Mouse (Mus musculus) ES-E14 (cell line): ENCODE measurements around the gene Gsg1l. TPM values are rescaled to one million over a fixed set of nuclear protein-coding genes. Genes with fewer than 3 reads are reported as not detected.

Experiments used
- DNase-seq: peaks from one replicate; pipeline ENCODE4 v3.0.0-alpha.2; 2013; ENCODE audit warnings: low read depth, low spot score
- H3K27ac ChIP-seq: 2 replicates; pipeline ENCODE4 v1.5.1; 2012; ENCODE audit warnings: low read depth, mild to moderate bottlenecking, low read length, moderate library complexity, mixed read lengths; ENCODE audit not compliant: poor library complexity, insufficient read depth, severe bottlenecking
- H3K36me3 ChIP-seq: 2 replicates; pipeline ENCODE4 v1.6.1; 2012; ENCODE audit warnings: mild to moderate bottlenecking, low read length, moderate library complexity, mixed read lengths; ENCODE audit not compliant: control insufficient read depth, poor library complexity, insufficient read depth, severe bottlenecking
- H3K4me1 ChIP-seq, 2 experiments: fragments of 150-350 bp in 1 of 2; sonication (generic) in 1 of 2; 2 replicates each; pipeline ENCODE4 v1.6.1; 2012; ENCODE audit warnings: low read length in 2 of 2, mild to moderate bottlenecking in 1 of 2, mixed read lengths in 1 of 2; ENCODE audit not compliant: control insufficient read depth in 2 of 2, insufficient read depth in 2 of 2, poor library complexity in 1 of 2
- H3K4me3 ChIP-seq, 2 experiments: fragments of 150-350 bp in 1 of 2; sonication (generic) in 1 of 2; 2 replicates each; pipeline ENCODE4 v1.5.1; 2012; ENCODE audit warnings: low read length in 2 of 2, low read depth in 1 of 2, mild to moderate bottlenecking in 1 of 2, mixed read lengths in 1 of 2; ENCODE audit not compliant: insufficient read depth in 1 of 2, poor library complexity in 1 of 2, severe bottlenecking in 1 of 2
- H3K9ac ChIP-seq: 2 replicates; pipeline ENCODE4 v1.6.1; 2012; ENCODE audit warnings: low read depth, mild to moderate bottlenecking, low read length, mixed read lengths; ENCODE audit not compliant: poor library complexity, insufficient read depth, severe bottlenecking
- H3K9me3 ChIP-seq: fragments of 150-350 bp; sonication (generic); 2 replicates; pipeline ENCODE4 v1.6.1; 2012; ENCODE audit warnings: low read depth, mild to moderate bottlenecking, low read length; ENCODE audit not compliant: control insufficient read depth, insufficient read depth
- CHD2 ChIP-seq: IDR thresholded peaks from 2 replicates; pipeline ENCODE4 v1.6.1; 2014; ENCODE audit warnings: mild to moderate bottlenecking, low read depth, low read length, inconsistent platforms
- HCFC1 ChIP-seq: IDR thresholded peaks from 2 replicates; pipeline ENCODE4 v1.6.1; 2012; ENCODE audit warnings: low read length, inconsistent platforms, borderline replicate concordance; ENCODE audit not compliant: insufficient read depth
- MAFK ChIP-seq: IDR thresholded peaks from 2 replicates; pipeline ENCODE4 v1.6.1; 2014; ENCODE audit warnings: mild to moderate bottlenecking, low read depth, low read length, inconsistent platforms; ENCODE audit not compliant: insufficient read depth
- ZC3H11A ChIP-seq: IDR thresholded peaks from 2 replicates; pipeline ENCODE4 v1.6.1; 2012; ENCODE audit warnings: low read depth, mild to moderate bottlenecking, inconsistent platforms, low read length, borderline replicate concordance
- ZNF384 ChIP-seq: IDR thresholded peaks from 2 replicates; pipeline ENCODE4 v1.6.1; 2012; ENCODE audit warnings: low read depth, low read length, inconsistent platforms
- in situ Hi-C, 2 experiments: fragments of 600-800 bp; cut with MboI; formaldehyde crosslinking; loops; one replicate each; pipeline ENCODE4 v1.15.1; 2025; ENCODE audit warnings: low sequenced_read_pairs in 2 of 2, inconsistent platforms in 1 of 2; ENCODE audit not compliant: unreplicated experiment in 2 of 2
- total RNA-seq: library from RNA; depleted of rRNA; stranded (reverse); fragments of 300-350 nt; gene quantifications from 2 replicates; pipeline ENCODE4 v1.2.3, GENCODE M21; 2012

The Gsg1l gene
- total RNA-seq, 1 experiment, result not detected

DNA sequence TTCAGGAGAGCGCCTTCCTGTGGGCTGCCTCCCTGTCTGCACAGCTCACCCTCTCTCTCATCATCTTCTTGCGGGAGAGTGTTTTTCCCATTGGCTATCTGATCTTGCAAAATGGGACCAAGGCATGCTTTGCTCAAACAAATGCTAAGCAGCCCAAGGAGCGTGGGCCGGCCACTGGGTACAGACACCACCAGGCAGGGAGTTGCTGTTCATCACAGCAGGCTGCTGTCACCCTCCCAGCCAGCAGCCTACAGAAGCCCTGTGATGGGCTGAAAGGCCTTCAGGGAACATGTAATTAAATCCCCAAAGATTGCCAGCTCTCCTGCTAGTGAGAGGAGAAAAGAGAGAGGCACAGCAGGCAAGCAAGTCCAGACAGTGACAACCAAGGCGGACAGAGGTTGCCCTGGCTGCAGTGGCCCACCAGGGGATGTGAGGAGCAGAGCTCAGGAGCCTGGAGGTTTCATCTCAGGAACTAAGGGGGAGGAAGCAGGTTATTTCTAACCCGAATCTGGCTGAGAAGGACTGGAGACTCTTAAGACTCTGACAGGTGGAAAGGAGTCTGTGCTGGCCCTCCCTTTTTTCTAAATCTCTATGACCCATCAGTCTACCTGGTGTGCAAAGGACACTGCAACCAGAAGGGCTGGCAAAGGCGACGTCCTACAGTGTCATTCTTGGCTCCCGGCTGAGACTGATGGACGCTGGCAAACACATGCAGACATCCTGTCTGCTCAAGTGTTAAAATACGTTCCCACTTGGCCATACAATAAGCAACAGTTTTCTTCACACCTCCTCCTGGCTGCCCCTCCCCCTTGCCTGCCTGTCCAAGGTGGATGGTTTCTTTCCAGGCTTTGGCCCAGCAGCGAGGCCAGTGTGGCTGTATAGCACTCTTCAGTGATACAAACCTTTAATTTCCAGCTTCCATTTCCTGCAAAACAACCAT, 98.0 kb downstream of the Gsg1l start:
- H3K27ac ChIP-seq, result no peak overlapping the region
- H3K36me3 ChIP-seq, result no peaks in the 10 kb centered on the region
- TF ChIP-seq ZC3H11A, result no peak
- TF ChIP-seq CHD2, result no peak
- TF ChIP-seq HCFC1, result no peak
- no peak for TF ChIP-seq MAFK
- TF ChIP-seq ZNF384, result no peak
- DNase-seq, result no peak
- H3K9ac ChIP-seq, result no peak overlapping the region
- H3K4me1 ChIP-seq, result no peaks in the 10 kb centered on the region
- no peaks in the 10 kb centered on the region for H3K9me3 ChIP-seq
- in situ Hi-C loops, result no loop called here
- no peak overlapping the region for H3K4me3 ChIP-seq

DNA sequence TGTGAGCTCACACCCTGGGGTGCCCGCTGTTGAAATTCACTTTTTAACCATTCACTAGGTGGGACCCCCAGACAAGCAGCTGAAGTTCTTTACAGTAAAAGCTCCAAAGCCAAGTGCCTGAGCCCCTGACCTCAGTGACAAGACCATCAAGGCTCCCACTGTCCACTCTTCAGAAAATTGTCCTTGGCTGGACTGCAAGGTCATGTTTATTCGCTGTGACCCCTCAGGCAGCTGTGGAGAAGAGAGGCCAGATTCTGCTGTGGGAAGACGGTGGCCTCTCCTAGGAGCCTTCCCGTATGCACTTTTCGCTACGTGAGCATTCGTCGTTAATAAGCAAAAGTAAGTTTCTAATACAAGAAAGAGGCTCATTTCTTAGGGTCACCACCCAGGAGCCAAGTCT, 102.6 kb downstream of the Gsg1l start:
- no peaks in the 10 kb centered on the region for H3K4me1 ChIP-seq
- no peak overlapping the region for H3K9ac ChIP-seq
- H3K4me3 ChIP-seq, result no peak overlapping the region
- TF ChIP-seq HCFC1, result no peak
- TF ChIP-seq ZC3H11A, result no peak
- no peak for TF ChIP-seq ZNF384
- TF ChIP-seq MAFK, result no peak
- TF ChIP-seq CHD2, result no peak
- no peak overlapping the region for H3K27ac ChIP-seq
- no peak for DNase-seq
- in situ Hi-C loops, result no loop called here
- no peaks in the 10 kb centered on the region for H3K9me3 ChIP-seq
- H3K36me3 ChIP-seq, result no peaks in the 10 kb centered on the region

DNA sequence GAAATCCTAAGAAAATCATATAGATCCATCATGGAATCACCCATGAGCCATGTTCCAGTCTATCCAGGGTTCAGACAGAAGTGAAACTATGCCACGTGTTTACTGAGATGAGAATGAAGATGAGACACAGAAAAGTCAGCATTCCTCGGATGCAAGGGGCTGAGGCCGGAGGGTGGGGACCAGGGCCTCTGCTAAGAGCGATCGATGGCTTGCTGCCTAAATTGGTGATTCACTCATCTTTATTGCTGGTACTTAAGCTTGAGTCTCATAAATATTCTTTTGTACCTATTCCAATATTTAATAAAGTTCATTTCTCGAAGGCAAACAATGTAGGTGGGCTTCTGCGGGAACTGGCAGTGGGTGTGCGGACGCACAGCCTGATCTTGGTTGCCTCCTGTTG, 105.5 kb downstream of the Gsg1l start:
- no peak for DNase-seq
- Histone ChIP-seq H3K27ac (no peak overlapping the region), H3K4me1 (no peaks in the 10 kb centered on the region), H3K36me3 (no peaks in the 10 kb centered on the region), H3K9me3 (no peaks in the 10 kb centered on the region), H3K4me3 (no peak overlapping the region), H3K9ac (no peak overlapping the region)
- in situ Hi-C loops, result no loop called here
- TF ChIP-seq CHD2 (no peak), HCFC1 (no peak)

DNA sequence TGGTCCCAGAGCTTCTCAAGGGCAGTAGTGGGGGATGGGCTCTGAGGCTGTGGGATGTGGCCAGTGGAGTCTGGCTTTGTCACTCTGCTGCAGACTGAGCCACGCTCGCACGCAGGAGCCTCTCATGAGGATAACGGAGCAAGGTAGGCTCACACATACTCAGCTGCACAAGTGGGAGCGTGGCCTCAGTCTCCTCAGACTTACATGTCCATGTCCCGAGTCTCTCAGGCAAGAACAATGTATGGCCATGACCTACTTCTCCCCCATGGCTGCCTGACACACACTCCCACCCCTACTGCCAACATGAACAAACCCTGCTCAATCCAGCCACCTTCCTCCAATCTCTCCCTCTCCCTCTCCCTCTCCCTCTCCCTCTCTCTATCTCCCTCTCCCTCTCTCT, 106.8 kb downstream of the Gsg1l start:
- H3K9me3 ChIP-seq, result no peaks in the 10 kb centered on the region
- H3K36me3 ChIP-seq, result no peaks in the 10 kb centered on the region
- H3K4me1 ChIP-seq, result no peaks in the 10 kb centered on the region
- no peak overlapping the region for H3K9ac ChIP-seq
- in situ Hi-C loops, result no loop called here
- H3K4me3 ChIP-seq, result no peak overlapping the region
- TF ChIP-seq ZC3H11A, result no peak
- no peak for TF ChIP-seq ZNF384
- TF ChIP-seq CHD2, result no peak
- TF ChIP-seq HCFC1, result no peak
- no peak for TF ChIP-seq MAFK
- no peak overlapping the region for H3K27ac ChIP-seq
- no peak for DNase-seq

GRCm38 (mm10) chr7:125973874-125974273, 108.3 kb downstream of the Gsg1l start:
- in situ Hi-C loops, result no loop called here
- no peak overlapping the region for H3K27ac ChIP-seq
- no peak overlapping the region for H3K4me3 ChIP-seq
- no peaks in the 10 kb centered on the region for H3K4me1 ChIP-seq
- no peak overlapping the region for H3K9ac ChIP-seq
- no peaks in the 10 kb centered on the region for H3K36me3 ChIP-seq
- DNase-seq, result no peak
- TF ChIP-seq ZC3H11A, result no peak
- no peak for TF ChIP-seq HCFC1
- TF ChIP-seq MAFK, result no peak
- TF ChIP-seq CHD2, result no peak
- TF ChIP-seq ZNF384, result no peak
- no peaks in the 10 kb centered on the region for H3K9me3 ChIP-seq
